Mouse (Mus musculus) frontal cortex, postnatal 25 days (tissue): ENCODE data around the gene Nepn.

ENCODE experiments used
- DNase-seq, 2 experiments: peaks; one replicate each; pipeline ENCODE4 v3.0.0; 2022; ENCODE audit warnings: low spot score in 2 of 2

Nepn gene

DNA sequence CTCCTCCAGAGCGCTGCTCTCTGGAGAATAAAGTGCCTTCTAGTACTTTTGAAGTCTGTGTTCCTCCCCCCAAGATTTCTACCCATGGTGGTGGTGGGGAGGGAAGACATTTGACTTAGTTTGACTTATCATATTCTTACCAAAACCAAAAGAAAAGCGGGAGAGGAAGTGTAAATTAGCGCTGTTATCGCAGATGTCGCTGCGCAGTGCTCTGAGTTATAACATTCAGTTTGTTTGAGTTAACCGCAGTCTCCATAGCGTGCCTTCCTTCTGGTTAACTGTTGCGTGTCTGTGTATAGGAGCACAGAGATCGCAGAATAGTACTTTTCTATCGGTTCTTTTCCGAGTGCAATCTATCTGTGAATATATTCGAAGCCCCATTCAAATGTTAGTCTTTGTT is 16.4 kb downstream of the Nepn start:
- no peak for DNase-seq

DNA sequence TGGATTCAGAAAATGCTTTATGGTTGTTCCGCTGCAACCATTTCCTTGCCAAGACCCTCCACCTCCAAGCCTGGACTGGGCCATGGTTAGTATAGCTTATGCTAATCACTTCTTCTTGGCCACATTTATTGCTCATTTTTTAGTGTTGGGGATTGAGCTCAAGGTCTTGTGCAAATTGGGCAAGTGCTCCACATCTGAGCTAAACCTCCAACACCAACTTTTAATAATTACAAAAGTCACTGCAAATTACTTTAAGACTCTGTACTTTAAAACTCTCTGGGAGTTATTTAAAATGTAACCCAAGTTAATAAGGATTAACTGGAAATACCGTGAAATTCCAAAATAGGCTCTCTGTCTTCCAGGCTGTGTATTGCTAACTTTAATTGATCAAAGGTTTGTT is 18.8 kb downstream of the Nepn start:
- no peak for DNase-seq

DNA sequence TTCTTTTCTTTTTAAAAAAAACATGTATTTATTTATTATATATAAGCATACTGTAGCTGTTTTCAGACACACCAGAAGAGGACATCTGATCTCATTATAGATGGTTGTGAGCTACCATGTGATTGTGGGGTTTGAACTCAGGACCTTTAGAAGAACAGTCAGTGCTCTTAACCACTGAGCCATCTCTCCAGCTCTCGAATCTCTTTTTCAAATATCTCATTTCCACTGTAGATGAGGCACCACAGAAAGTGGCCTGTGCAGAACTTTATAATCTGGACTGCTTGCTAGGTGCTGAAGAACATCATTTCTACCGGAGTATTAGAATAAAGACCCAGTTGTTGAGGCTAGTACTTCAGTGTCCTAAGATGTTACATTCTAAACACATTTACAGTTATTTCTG is 26.2 kb downstream of the Nepn start:
- DNase-seq = no peak

DNA sequence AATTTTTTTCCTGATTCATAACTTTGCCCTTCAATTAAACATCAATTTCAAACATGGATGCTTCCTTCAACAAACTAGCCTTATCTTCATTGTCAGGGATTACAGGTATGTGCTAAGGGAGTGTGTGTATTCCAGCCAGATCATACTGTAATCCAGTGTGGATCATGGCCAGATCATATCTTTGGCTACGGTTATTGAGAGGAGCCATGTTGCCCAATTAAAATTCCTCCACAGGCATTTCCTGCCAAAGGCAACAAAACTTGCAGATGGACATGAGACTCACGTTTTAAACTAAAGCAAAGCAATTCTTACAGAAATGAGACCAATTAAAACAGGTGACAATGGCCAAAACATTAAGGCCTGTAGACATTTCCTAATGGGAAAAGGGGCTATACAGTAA is 27.7 kb downstream of the Nepn start:
- no peak for DNase-seq

DNA sequence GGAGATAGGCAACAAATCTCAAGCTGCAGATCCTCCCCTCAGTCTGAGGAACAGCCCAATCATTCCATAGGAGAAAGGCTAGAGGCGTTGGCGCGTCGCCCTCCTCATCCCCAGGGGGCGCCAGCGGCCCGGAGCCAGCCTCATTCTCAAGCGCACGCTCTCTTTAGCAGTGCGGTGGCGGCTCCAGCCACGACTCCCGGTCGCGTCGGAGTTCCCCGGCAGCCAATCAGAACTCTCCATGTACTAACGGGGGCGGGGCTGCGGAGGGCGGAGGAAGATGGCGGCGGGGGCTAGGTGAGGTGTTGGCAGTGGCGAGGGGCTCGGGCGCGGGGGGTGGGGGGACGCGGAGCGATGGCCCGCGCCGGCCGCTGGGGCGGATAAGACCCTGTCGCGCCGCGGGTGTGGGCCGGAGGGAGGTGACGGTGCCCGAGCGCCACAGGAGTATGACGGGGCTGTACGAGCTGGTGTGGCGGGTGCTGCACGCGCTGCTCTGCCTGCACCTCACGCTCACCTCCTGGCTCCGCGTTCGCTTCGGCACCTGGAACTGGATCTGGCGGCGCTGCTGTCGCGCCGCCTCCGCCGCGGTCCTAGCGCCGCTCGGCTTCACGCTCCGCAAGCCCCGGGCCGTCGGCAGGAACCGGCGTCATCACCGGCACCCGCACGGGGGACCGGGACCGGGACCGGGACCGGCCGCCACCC is 28.7 kb downstream of the Nepn start, which contains the start of gene Nus1:
Gene Nus1 (plus strand): TSS at position 249 of the 699 bp plus-strand sequence.
- peak; percentile 93 to 97 for DNase-seq

DNA sequence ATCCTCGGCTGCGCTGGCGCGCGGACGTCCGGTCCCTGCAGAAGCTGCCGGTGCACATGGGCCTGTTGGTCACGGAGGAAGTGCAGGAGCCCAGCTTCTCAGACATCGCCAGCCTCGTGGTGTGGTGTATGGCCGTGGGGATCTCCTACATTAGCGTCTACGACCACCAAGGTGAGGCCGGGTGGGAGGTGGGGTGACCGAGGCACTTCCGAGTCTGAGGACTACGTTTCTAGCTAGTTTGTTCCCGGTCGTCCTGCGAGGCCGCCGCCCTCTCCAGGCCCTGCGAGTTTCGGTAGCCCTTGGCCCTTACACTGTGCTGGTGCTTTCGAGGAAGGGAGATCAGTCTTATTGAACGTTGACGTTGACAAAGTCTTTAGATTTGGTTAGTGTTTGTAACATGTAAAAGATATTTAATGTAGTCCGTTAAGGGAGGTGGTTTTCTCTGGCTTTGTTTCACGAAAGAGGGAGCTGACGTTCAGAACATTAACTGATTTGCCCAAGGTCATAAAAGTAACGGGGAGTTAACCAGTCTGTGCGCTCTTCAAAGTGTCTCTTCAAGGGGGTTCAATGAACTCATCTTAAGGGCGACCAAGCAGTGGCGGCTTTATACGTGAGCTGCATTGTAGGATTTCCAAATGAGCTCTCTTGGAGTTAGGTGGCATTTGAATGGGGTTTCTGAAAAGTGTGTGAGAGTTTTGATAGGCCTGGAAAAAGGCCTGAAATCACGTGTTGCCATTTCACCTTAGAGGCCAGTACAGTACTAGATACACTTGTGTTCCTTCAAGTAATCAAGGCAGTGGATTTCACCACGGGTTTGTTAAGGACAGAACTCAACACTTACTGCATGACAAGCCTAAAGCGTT is 29.5 kb downstream of the Nepn start:
- peak in 1 of 2 experiments; percentile 30 for DNase-seq

DNA sequence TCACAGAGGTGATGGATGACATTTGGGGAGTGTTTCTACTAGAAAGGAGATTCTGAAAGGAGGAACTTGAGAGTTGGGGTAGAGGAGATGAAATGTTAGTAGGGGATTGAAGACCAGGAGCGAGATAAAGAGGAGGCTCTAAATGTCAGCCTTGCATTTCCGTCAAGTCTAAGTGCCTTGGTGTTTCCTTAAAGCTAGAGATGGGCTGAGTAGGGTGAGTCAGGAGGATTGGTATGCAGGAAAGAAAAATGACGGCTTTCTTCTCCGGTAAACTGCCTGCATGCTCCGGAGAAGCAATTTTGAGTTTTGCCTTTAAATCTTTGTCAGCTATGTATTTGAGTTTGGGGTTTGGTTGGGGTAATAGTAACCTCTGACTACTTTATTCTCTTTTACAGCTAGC is 30.2 kb downstream of the Nepn start:
- DNase-seq = no peak

DNA sequence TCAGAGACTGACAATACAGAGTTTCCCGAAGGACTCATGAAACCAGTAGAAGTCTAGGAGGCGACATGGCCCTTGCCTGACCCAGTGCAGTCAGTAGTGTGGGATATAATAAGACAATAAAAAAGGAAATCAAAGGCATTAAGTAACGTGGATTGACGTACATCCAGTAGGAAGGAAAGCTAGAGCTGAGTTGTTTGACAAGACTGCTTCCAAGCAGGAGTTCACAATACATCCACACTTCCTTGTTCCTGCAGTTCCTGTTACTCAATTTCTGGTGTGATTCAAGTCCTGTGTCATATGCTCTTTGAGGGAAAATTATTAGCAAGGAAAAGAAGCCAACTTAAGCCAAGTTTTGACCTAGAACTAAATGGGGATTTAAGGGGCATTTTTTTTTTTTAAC is 30.6 kb downstream of the Nepn start:
- no peak for DNase-seq

DNA sequence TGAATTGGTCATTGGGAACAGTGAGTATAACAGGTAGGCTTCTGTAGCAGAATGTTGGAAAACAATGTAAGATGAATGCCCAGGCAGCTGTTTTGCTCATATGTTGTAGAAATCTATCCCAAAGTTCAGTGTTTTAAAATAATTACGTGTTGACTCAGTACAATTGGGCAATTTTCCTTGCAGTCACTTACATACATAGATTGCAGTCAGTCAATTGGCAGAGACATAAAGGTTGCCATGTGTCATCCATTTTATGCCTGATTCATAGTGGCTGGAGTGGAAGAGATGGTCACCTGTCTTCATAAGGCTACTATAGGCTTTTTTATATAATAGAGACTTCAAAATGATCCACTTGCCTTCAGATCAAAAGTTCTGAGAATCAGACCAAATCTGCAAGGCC is 31.8 kb downstream of the Nepn start:
- DNase-seq = no peak

DNA sequence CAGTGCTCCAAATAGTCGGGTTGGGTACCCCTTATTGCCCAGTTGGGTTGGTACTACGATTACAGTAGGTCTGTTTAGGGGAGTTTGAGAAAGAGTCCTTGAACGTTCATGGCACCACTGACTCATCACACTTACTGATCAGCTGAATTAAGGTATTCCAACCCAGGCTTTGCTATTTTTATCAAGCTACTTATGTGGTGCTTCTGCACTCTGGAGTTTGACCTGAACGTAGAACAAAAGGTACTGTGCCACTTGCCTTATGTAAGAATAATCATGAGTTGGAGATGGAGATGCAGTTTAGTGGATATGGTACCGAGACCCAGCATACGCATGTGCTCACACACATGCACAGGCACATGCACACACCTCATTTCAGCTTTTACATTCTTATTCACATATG is 32.9 kb downstream of the Nepn start:
- no peak for DNase-seq

DNA sequence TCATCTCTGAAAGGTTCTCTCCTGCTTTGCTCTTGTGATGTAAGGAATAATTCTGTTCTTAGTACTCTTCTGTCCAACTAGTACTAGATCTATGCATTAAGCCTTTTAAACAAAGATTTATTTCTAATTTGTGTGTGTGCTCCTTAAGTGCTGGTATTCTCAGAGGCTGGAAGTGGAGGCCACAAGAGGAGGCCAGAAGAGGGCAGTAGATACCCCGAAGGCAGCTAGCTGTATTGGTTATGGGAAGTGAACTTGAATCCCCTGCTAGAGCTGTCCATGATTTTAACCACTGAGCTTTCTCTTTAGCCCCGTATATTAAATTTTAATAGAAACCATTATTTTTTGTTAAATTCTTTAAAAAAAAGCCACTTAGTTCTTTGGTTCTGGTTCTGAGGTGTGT is 34.3 kb downstream of the Nepn start:
- no peak for DNase-seq

DNA sequence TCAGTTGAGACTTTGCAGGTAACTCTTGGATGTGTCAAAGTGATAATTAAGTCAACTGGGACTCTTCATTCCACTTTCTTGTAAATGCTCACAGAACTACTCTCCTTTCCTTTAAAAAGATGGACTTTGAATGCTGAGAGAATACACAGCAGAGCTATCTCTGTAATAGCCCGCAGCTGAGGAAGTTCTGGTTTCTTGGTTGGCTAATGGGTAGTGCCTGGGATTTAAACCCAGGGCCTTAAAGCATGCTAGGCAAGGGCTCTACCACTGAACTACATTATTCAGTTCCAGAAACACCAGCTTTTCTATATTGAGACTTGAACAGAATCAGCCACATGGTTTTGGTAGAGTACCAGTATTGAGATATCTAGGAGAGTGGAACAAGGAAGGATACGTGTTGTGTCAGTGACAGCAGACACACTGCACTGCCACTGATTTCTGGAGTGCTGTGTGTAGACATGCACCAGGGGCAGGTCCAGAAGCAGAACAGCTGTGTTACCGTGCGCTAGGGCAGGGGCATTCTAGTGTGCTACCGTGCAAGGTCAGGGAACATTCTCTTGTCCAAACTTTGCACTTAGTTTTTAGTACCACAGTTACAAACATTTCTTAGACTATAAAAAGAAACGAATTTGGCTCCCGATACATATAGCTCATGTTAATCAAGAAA is 37.7 kb downstream of the Nepn start:
- no peak for DNase-seq

DNA sequence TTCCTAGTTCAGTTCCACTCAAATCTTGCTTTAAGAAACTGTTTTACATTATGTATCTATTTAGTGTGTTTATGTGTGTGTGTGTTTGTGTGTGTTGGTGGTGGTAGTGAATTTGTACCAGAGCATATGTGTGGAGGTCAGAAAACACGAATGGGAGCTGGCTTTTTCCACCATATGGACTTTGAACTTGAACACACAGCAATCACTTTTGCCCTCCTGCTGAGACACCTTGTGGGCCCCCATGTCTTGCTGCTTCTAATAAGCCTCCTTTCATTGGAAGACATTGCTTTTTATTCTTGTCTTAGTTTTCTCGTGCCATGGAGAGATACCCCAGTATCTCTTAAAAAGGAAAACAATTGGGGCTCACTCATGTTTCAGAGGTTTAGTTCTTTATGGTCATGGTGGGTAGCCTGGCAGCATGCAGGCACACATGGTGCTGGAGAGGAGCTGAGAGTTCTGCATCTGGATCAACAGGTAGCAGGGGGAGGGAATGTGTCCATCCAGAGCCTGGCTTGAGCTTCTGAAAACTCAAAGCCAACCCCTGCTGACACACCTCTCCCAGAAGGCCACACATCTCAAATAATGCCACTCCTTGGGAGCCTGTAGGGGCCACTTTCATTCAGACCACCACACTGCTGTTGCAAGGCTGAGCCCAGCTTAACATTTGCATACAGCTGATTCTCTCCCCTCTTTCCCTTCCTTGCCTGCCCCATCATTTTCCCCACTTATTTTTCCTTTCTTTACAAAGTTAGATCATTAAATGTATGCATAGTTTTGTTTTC is 39.1 kb downstream of the Nepn start:
- no peak for DNase-seq

DNA sequence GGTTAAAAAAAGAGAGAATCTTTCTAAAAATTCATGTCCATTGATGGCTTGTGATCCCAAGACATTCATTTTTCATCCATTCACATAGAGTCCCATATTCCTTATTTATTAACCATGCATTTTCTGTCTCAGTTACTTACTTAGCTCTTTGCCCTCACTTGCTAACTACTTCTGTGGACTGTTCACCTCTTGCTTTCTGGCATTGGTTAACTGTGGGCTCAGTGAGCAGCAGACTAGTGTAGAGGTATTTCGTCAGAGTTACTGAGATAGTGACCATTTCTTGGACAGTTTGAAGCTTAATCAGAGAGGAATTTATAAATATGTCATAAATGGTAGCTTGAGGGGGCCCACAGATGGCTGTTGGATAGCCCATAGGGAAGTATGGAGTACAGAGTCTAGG is 42.2 kb downstream of the Nepn start:
- DNase-seq = no peak

DNA sequence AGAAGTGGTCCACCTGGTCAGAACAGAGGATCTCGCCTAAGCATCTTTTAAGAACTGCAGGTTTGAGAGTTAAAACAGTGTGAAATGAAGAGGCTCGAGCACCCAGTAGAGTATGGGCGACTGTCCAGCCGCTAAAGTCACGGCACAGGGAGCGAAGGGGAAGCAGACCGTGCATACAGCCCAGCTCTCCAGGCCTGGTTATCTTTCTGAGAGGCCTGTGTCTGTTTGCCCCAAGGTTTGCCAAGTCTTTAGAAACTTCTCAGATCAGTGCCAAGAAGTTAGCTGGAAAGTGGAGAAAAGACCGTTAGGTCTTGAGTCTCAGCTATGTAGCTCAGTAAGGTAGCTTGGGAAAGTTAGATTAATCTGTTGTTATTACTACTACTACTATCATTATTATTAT is 46.1 kb downstream of the Nepn start:
- DNase-seq = no peak
